Mouse (Mus musculus) hindbrain, embryonic 16.5 days (tissue): ENCODE measurements around the gene Kidins220. TPM values are rescaled to one million over a fixed set of nuclear protein-coding genes. Genes with fewer than 3 reads are reported as not detected.

Experiments used
- ATAC-seq: fragments of 200-750 bp; cut with Nextera tagmentation; 2 replicates; pipeline ENCODE4 v1.8.0; 2017; ENCODE audit warnings: moderate TSS enrichment, moderate library complexity
- H3K27ac ChIP-seq: fragments of 300-500 bp; sonication (generic); 2 replicates; pipeline ENCODE4 v1.5.1; 2014; ENCODE audit warnings: low read depth, mild to moderate bottlenecking, control low read depth, low read length, moderate library complexity
- H3K27me3 ChIP-seq: fragments of 300-500 bp; sonication (generic); replicated peaks from 2 replicates; pipeline ENCODE4 v1.6.1; 2014; ENCODE audit warnings: low read length; ENCODE audit not compliant: control insufficient read depth, insufficient read depth
- H3K36me3 ChIP-seq: fragments of 300-500 bp; sonication (generic); 2 replicates; pipeline ENCODE4 v1.6.1; 2014; ENCODE audit warnings: mild to moderate bottlenecking, low read length, moderate library complexity, mixed read lengths; ENCODE audit not compliant: control insufficient read depth, insufficient read depth
- H3K4me1 ChIP-seq: fragments of 300-500 bp; sonication (generic); 2 replicates; pipeline ENCODE4 v1.6.1; 2014; ENCODE audit warnings: low read depth, low read length; ENCODE audit not compliant: control insufficient read depth, insufficient read depth
- H3K4me2 ChIP-seq: fragments of 300-500 bp; sonication (generic); 2 replicates; pipeline ENCODE4 v1.6.1; 2014; ENCODE audit warnings: mild to moderate bottlenecking, low read length, control low read depth, moderate library complexity
- H3K4me3 ChIP-seq: fragments of 300-500 bp; sonication (generic); 2 replicates; pipeline ENCODE4 v1.5.1; 2014; ENCODE audit warnings: mild to moderate bottlenecking, low read length, control low read depth, moderate library complexity
- H3K9ac ChIP-seq: fragments of 300-500 bp; sonication (generic); 2 replicates; pipeline ENCODE4 v1.6.1; 2014; ENCODE audit warnings: low read depth, mild to moderate bottlenecking, control low read depth, low read length, moderate library complexity
- H3K9me3 ChIP-seq: fragments of 300-500 bp; sonication (generic); 2 replicates; pipeline ENCODE4 v1.6.1; 2014; ENCODE audit warnings: mild to moderate bottlenecking, low read length, moderate library complexity; ENCODE audit not compliant: control insufficient read depth
- WGBS: fragments of 180-500 bp; shearing (Covaris S2); extraction: QIAGEN DNeasy Blood & Tissue Kit; methylation state at CpG from one replicate; pipeline ENCODE4 v1.1.7; 2014; 5-methylcytosine and 5-hydroxymethylcytosine counted together
- polyA plus RNA-seq: library from polyadenylated mRNA; unstranded; fragments of >200 nt; fragmentation: Nextera tagmentation; extraction: Ambion mirVana; gene quantifications from 2 replicates; pipeline ENCODE4 v1.2.1, GENCODE M21; 2015

Kidins220 gene
- polyA plus RNA-seq, 1 experiment from 2014 or later, result 114 TPM

DNA sequence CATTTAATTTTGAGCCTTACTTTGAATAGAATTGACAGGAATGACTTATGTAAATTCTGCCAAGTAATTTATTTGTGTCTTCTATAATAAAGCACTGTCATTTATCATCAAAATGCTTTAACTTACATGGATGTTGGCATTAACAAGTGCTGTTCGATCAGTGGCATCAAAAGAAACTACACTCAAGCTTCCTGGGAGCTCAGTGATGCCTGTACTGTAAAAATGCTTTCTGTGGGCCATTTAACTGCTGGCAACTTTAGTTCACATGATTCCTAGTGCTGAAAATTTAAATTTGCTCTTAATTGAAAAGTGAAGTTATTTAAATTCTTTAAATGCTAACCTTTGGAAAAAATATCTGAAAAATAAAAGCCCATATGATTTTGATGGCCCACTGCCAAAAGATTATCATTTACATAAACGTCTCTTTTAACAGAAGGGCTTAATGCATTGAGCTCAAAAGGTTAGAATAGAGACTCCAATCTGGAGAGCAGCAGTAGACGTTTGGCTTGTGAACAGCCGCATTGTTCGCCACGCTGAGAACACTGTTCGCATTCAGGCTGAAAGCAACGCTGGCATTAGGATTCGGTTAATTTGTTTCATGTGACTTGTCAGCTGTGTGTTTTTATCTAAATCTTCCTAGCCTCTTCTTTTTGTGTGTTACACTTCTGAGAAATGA, 59.1 kb downstream of the Kidins220 start:
- Histone ChIP-seq H3K36me3 (peaks cover 7% of the 10 kb centered on the region), H3K9ac (no peak overlapping the region), H3K27me3 (no peaks in the 10 kb centered on the region), H3K4me3 (no peak overlapping the region), H3K4me1 (peaks cover 15% of the 10 kb centered on the region), H3K27ac (peak overlapping the region; percentile 62; the same call in 1 of the 2 replicates), H3K9me3 (no peaks in the 10 kb centered on the region), H3K4me2 (peak overlapping the region; percentile 21; the same call in 1 of the 2 replicates)
- 11% methylated on average over 9 of the region's 9 CpGs for WGBS
- ATAC-seq, result peak; percentile 77

DNA sequence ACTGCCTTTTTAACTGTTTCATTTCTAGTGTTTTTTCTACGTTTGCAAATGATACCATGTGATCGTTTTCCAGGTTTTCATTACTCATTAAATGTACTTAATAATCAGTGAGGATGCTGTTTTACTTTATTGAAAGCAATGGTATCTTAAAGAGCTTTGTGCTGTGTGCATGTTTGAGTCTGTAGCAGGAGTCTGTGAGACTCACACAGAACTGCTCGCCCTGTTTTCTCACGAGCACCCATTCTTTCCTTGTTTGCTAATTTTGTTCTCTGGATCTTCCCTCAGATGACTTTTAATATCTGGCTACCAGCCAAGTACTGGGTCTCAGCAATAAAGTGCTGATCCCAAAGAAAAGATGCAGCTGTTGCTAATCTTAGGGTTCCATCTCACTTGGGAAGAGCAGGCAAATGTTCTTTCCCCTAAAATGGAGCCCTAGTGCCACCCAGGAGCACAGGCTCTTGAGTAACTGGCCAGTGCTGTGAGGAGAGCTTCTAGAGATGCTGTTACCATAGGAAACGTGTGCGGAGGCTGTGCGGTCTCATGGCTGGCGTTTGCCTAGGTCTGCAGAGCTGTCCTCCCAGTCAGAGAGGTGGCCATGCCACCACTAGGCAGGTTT, 59.7 kb downstream of the Kidins220 start:
- H3K4me2 ChIP-seq, result peak overlapping the region; percentile 21; the same call in 1 of the 2 replicates
- peak; percentile 48 for ATAC-seq
- no peaks in the 10 kb centered on the region for H3K9me3 ChIP-seq
- 42% methylated on average over 8 of the region's 8 CpGs for WGBS
- peaks cover 15% of the 10 kb centered on the region for H3K4me1 ChIP-seq
- peak overlapping the region; percentile 62 for H3K27ac ChIP-seq
- H3K4me3 ChIP-seq, result no peak overlapping the region
- H3K36me3 ChIP-seq, result peaks cover 10% of the 10 kb centered on the region
- no peak overlapping the region for H3K9ac ChIP-seq
- H3K27me3 ChIP-seq, result no peaks in the 10 kb centered on the region

DNA sequence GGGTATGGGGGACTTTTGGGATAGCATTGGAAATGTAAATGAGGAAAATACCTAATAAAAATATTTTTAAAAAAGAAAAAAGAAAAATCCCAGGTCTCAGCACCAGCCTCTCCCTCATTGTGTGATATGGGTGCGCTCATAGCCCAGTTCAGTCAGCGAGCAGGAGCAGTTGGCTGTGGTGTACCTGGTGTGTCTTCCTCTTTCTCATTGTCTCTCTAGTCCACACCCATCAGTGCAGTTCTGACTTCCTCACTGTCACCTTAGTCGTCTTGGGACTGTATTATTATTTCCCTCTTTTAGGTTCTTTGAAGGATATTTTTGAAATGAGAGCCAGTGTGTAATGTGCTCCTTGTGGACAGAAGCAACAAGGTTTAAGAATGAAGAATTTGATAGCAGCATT, 61.3 kb downstream of the Kidins220 start:
- WGBS, result 98% methylated on average over 3 of the region's 3 CpGs
- H3K4me3 ChIP-seq, result no peak overlapping the region
- no peak overlapping the region for H3K27ac ChIP-seq
- no peak overlapping the region for H3K4me2 ChIP-seq
- peaks cover 15% of the 10 kb centered on the region for H3K4me1 ChIP-seq
- H3K9me3 ChIP-seq, result no peaks in the 10 kb centered on the region
- H3K27me3 ChIP-seq, result no peaks in the 10 kb centered on the region
- H3K9ac ChIP-seq, result no peak overlapping the region
- no peak for ATAC-seq
- H3K36me3 ChIP-seq, result peaks cover 8% of the 10 kb centered on the region

DNA sequence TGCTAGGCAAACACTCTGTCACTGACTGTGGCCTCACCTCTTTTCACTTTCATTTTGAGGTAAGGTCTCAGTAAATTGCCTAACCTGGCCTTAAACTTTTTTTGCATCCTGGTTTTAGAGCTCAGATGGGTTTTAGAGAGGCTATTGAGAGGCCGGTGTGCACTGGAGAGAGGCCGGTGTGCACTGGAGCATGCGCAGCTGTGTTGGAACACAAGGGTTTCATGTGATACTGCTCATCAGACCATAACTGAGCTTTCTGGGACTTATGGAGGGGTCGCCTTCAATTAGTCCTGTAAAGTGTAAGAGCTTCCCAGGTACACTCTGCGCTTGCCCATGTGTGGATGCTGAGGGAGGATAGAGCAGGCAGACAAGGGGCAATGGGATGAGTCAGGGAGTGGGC, 62.5 kb downstream of the Kidins220 start:
- 84% methylated on average over 5 of the region's 5 CpGs for WGBS
- no peak overlapping the region for H3K4me3 ChIP-seq
- H3K4me1 ChIP-seq, result peaks cover 15% of the 10 kb centered on the region
- H3K27ac ChIP-seq, result no peak overlapping the region
- H3K9ac ChIP-seq, result no peak overlapping the region
- no peak for ATAC-seq
- peaks cover 5% of the 10 kb centered on the region for H3K36me3 ChIP-seq
- no peaks in the 10 kb centered on the region for H3K27me3 ChIP-seq
- H3K9me3 ChIP-seq, result no peaks in the 10 kb centered on the region
- no peak overlapping the region for H3K4me2 ChIP-seq

DNA sequence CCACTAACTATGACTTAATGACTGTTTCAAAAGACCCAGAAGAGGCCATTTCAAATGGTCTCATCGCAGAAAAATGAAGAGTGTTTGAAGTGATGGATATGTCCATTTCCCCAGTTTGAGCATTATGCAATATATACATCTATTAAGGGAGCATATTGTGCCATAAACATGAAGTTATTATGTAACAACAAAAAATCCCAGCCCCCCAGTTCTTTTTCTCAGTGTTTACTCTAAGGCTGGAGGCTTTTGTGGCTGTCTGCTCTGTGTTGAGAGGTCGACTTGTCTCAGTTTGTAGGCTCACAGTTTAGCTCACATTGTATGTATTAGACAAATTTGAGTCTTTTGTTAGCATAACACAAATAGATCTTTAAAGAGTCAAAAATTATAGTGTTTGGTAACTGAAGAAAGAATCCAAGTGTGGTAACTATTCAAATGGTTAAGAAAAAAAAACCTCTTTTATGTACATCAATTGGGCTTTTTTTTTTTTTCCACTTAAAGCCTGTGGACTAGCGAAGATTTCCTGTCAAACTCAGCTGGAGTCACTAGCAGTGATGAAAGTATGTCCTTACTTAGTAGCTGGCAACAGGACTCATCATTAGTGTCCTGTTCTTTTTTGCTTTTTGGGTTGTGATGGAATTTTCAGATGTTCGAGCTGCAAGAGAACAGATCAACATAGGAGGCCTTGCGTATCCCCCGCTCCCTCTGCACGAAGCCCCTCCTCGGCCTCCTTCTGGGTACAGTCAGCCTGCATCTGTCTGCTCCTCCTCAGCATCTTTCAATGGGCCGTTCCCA, 63.2 kb downstream of the Kidins220 start:
- Histone ChIP-seq H3K4me1 (peaks cover 15% of the 10 kb centered on the region), H3K9ac (no peak overlapping the region), H3K9me3 (no peaks in the 10 kb centered on the region), H3K27ac (no peak overlapping the region), H3K4me2 (no peak overlapping the region), H3K36me3 (peaks cover 5% of the 10 kb centered on the region), H3K27me3 (no peaks in the 10 kb centered on the region), H3K4me3 (no peak overlapping the region)
- no peak for ATAC-seq
- 77% methylated on average over 9 of the region's 9 CpGs for WGBS

DNA sequence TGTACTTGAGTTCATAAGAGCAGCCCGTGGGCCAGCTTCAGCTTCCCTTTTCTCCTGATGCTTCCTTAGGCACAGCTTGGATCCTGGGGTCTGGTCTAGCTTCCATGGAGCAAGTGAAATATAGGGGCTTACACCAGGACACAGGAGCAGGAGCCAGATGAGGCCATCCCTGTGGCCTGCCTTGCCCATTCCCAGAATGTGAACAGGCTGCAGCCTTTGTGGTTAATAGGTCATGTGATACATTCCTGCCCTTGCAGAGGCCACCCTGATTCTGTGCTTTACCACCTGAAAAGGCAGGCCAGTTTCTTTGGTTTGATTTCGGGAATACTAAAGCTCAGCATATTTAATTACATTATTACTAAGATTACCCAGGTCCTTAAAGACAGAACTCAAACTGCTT, 69.3 kb downstream of the Kidins220 start:
- Histone ChIP-seq H3K36me3 (peaks cover 5% of the 10 kb centered on the region; the same call in 1 of the 2 replicates), H3K27ac (no peak overlapping the region), H3K9me3 (no peaks in the 10 kb centered on the region), H3K27me3 (no peaks in the 10 kb centered on the region), H3K4me2 (no peak overlapping the region), H3K4me1 (no peaks in the 10 kb centered on the region), H3K4me3 (no peak overlapping the region), H3K9ac (no peak overlapping the region)
- no peak for ATAC-seq
- WGBS, result 90% methylated on average over 2 of the region's 2 CpGs

DNA sequence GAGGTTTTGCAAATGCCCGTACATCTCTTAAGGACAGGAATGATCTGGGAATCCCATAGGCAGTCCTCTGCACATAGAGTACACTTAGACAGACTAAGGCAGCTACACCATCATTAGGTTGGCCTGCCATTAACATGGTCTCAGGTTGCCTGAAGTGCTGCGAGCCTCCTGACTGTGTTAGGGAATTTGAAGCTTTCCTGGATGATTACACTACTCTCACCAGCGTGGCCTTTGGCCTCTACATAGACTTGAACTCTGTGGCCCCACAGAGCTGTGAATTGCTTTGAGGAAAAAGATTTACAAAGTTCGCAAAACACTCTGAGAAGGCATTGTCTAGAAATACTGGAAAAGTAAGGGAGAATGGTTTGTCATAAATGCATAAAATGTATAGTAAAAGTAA, 69.9 kb downstream of the Kidins220 start:
- Histone ChIP-seq H3K36me3 (peaks cover 4% of the 10 kb centered on the region; the same call in 1 of the 2 replicates), H3K4me1 (no peaks in the 10 kb centered on the region), H3K4me2 (no peak overlapping the region), H3K9me3 (no peaks in the 10 kb centered on the region), H3K9ac (no peak overlapping the region), H3K27ac (no peak overlapping the region), H3K4me3 (no peak overlapping the region), H3K27me3 (no peaks in the 10 kb centered on the region)
- ATAC-seq, result no peak
- 90% methylated on average over 4 of the region's 4 CpGs for WGBS

DNA sequence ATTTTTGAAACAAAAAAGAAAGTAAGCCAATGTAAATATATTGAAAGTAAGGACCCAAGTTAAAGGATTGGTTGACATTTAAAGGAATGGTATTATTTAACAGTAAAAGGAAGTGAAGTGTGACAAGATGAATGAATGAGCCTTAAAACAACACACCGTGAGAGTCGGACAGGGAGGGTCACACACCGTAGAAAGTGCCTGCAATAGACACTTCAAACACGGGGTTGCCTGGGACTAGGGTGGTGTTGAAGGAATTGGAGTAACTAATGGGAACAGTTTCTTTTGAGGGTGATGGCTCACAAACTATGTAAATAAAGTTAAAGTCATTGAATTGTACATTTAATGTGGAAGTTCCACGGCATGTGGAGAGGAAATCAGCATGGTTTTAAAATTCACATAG, 74.5 kb downstream of the Kidins220 start:
- no peak overlapping the region for H3K4me3 ChIP-seq
- no peak for ATAC-seq
- peaks cover 25% of the 10 kb centered on the region for H3K36me3 ChIP-seq
- H3K27ac ChIP-seq, result no peak overlapping the region
- H3K27me3 ChIP-seq, result no peaks in the 10 kb centered on the region
- no peak overlapping the region for H3K9ac ChIP-seq
- no peaks in the 10 kb centered on the region for H3K4me1 ChIP-seq
- no peaks in the 10 kb centered on the region for H3K9me3 ChIP-seq
- WGBS, result 64% methylated on average over 5 of the region's 5 CpGs
- H3K4me2 ChIP-seq, result no peak overlapping the region

DNA sequence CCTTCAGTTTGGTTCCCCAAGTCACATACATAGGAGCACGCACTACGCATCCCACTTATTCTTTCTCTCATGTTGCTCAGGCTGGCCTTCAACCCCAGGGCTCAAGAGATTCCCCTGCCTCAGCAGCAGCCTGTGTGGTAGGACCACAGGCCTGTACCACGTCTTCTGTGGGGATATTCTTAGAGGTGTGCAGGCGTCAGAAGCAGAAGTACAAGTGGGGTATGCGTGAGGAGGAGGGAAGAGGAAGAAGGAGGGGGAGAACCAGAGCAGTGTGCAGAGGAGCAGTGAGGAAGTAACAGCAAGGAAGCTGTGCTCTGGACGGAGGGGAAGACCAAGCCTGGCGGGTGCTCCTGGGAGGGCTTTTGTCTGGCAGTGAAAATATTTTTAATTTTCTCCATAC, 79.8 kb downstream of the Kidins220 start:
- Histone ChIP-seq H3K4me3 (no peak overlapping the region), H3K36me3 (peaks cover 47% of the 10 kb centered on the region), H3K9ac (no peak overlapping the region), H3K27ac (0 out of 2 replicates have a peak overlapping the region, but pooled peaks have one; percentile 39), H3K4me2 (no peak overlapping the region), H3K27me3 (no peaks in the 10 kb centered on the region), H3K4me1 (no peaks in the 10 kb centered on the region), H3K9me3 (no peaks in the 10 kb centered on the region)
- ATAC-seq, result peak; percentile 15; the same call in 1 of the 2 replicates
- 81% methylated on average over 7 of the region's 7 CpGs for WGBS
